Mouse (Mus musculus): Measurements from ENCODE around the gene Lrp2.

- TF ChIP-seq POLR2A (IDR thresholded peaks at IDR 0.05; ENCODE audit: extremely low read depth, insufficient read depth, low read length) = no peak
- TF ChIP-seq CTCF (IDR thresholded peaks at IDR 0.05; ENCODE audit: low read depth, low read length) = no peak
These were observed 27.4 kb upstream of the Lrp2 start for GRCm38 (mm10) chr2:69613237-69613636.
